Mouse (Mus musculus) adrenal gland, postnatal 4 days (tissue): ENCODE data around the gene Grik4. TPM values are rescaled to one million over a fixed set of nuclear protein-coding genes. Genes with fewer than 3 reads are reported as not detected.
"Not testable (repeated sequence)": the region's sequence is repeated elsewhere in the genome, so short reads cannot be mapped to it uniquely, and the experiment has no call there.

Experiments used
- DNase-seq, 2 experiments: peaks; one replicate each; pipeline ENCODE4 v3.0.0; 2021 to 2022; ENCODE audit warnings: low spot score in 2 of 2, mixed read lengths in 2 of 2
- long read RNA-seq, 2 experiments: library from polyadenylated mRNA; stranded (forward); transcript quantifications; one replicate each; pipeline ENCODE4 v2.0.0; 2021
- total RNA-seq, 2 experiments: library from RNA; stranded (reverse); gene quantifications; 2 replicates each; pipeline ENCODE4 v1.2.3; 2021

Gene Grik4
- 1 to 10 TPM; 2.2 to 2.4 TPM for total RNA-seq
- long read RNA-seq, experiment 1, full-length matches to known transcripts: 1 of 2 reads
- long read RNA-seq, experiment 1, partial matches to known transcripts: 1 of 2 reads
- long read RNA-seq, experiment 1, other reads (novel, unspliced or antisense): 0 of 2 reads
- long read RNA-seq, experiment 2, partial matches to known transcripts: 0 of 3 reads
- long read RNA-seq, experiment 2, other reads (novel, unspliced or antisense): 3 of 3 reads

- no peak for DNase-seq
Measured at GRCm38 (mm10) chr9:42943781-42944535, at the start of gene Grik4. TSS of gene Grik4 (minus strand) at chr9:42944493.

- DNase-seq: no peak
Measured at GRCm38 (mm10) chr9:42993659-42994058, 49.4 kb upstream of the Grik4 start.

GRCm38 (mm10) chr9:42987988-42988387, 43.7 kb upstream of the Grik4 start:
- no peak for DNase-seq

GRCm38 (mm10) chr9:42968894-42969521, 24.7 kb upstream of the Grik4 start:
- no peak for DNase-seq

GRCm38 (mm10) chr9:42967731-42968130, 23.4 kb upstream of the Grik4 start:
- no peak for DNase-seq

- DNase-seq: not testable (repeated sequence)
Measured at GRCm38 (mm10) chr9:42964809-42965208, 20.5 kb upstream of the Grik4 start.

- no peak for DNase-seq
Measured at GRCm38 (mm10) chr9:42964366-42964765, 20.1 kb upstream of the Grik4 start.

GRCm38 (mm10) chr9:42962506-42962905, 18.2 kb upstream of the Grik4 start:
- DNase-seq: no peak

- DNase-seq: no peak
Measured at GRCm38 (mm10) chr9:42958401-42958800, 14.1 kb upstream of the Grik4 start.

- DNase-seq: no peak
Measured at GRCm38 (mm10) chr9:42948381-42948780, 4.1 kb upstream of the Grik4 start.

- no peak for DNase-seq
Measured at GRCm38 (mm10) chr9:42945174-42945573, 881 bp upstream of the Grik4 start.

GRCm38 (mm10) chr9:42944536-42945006, 278 bp upstream of the Grik4 start:
- DNase-seq: peak; percentile 65 to 71

- DNase-seq: no peak
Measured at GRCm38 (mm10) chr9:42943057-42943529, 1.2 kb downstream of the Grik4 start.

- DNase-seq: no peak
Measured at GRCm38 (mm10) chr9:42942148-42942547, 2.1 kb downstream of the Grik4 start.

GRCm38 (mm10) chr9:42932146-42932545, 12.1 kb downstream of the Grik4 start:
- DNase-seq: no peak

GRCm38 (mm10) chr9:42927498-42927897, 16.8 kb downstream of the Grik4 start:
- DNase-seq: no peak

- DNase-seq: no peak
Measured at GRCm38 (mm10) chr9:42926564-42926963, 17.7 kb downstream of the Grik4 start.

- no peak for DNase-seq
Measured at GRCm38 (mm10) chr9:42921830-42922229, 22.5 kb downstream of the Grik4 start.

- DNase-seq: no peak
Measured at GRCm38 (mm10) chr9:42920190-42920589, 24.1 kb downstream of the Grik4 start.

- no peak for DNase-seq
Measured at GRCm38 (mm10) chr9:42917911-42918310, 26.4 kb downstream of the Grik4 start.

- no peak for DNase-seq
Measured at GRCm38 (mm10) chr9:42913201-42913600, 31.1 kb downstream of the Grik4 start.
